Comparison of ENCODE assay signal across 8 mouse cellular contexts in genomic region chr8:94771941-94772670, GRCm38 (mm10). TPM values are rescaled to one million over a fixed set of nuclear protein-coding genes. Genes with fewer than 3 reads are reported as not detected.
DNase-seq lines count a peak whose midpoint lies in the region; ATAC-seq and TF ChIP-seq lines count a peak whose summit lies in the region.

Gene Cx3cl1, plus strand, starts transcription at chr8:94772009.

- no peaks in the 10 kb centered on the region for H3K36me3 ChIP-seq in hindbrain, embryonic 14.5 days (replicated peaks; ENCODE audit: control insufficient read depth, insufficient read depth)

- no peak for TF ChIP-seq CTCF in gastrocnemius, adult 2 months (IDR thresholded peaks at IDR 0.05)

- H3K4me2 ChIP-seq in hindbrain, embryonic 14.5 days (replicated peaks) = peak within 1 kb of the TSS; percentile 85

- peaks cover 29% of the 10 kb centered on the region for H3K4me1 ChIP-seq in hindbrain, embryonic 14.5 days (replicated peaks; ENCODE audit: control insufficient read depth, insufficient read depth, low read length)

- ATAC-seq in common myeloid progenitor, adult 5-6 weeks (replicated peaks; ENCODE audit: low read depth, poor library complexity, severe bottlenecking) = peak; percentile 85
- ATAC-seq in hindbrain, embryonic 14.5 days (ENCODE audit: low FRiP score) = peak; percentile 87
- no peak for ATAC-seq in inflammation-experienced regulatory T-cells, adult 6 months

- H3K9me3 ChIP-seq in hindbrain, embryonic 14.5 days (ENCODE audit: control insufficient read depth, low read length) = no peaks in the 10 kb centered on the region

- intact Hi-C loops in gastrocnemius, adult 2 months (cut with DNase I) = no loop called here

- H3K9ac ChIP-seq in hindbrain, embryonic 14.5 days = peak within 1 kb of the TSS; percentile 69

- H3K4me3 ChIP-seq in gastrocnemius, adult 2 months = peak within 1 kb of the TSS; percentile 81
- H3K4me3 ChIP-seq in hindbrain, embryonic 14.5 days (replicated peaks; ENCODE audit: low read length) = peak within 1 kb of the TSS; percentile 45

- WGBS in hindbrain, embryonic 14.5 days = under 1% methylated on average over 38 of the region's 38 CpGs

- DNase-seq in ZHBTc4 (ENCODE audit: low read depth, low spot score) = peak; percentile 95
- peak; percentile 79 for DNase-seq in gastrocnemius, adult 2 months
- peak; percentile 76 for DNase-seq in hindbrain, embryonic 14.5 days (ENCODE audit: low spot score)
- peak; percentile 86 to 88 for DNase-seq in layer of hippocampus, postnatal 36 days
- DNase-seq in lung, postnatal 10 days = peak; percentile 88
- DNase-seq in right cerebral cortex, adult 2 months (ENCODE audit: low spot score in 2 of 2) = peak; percentile 92 to 93

- no peaks in the 10 kb centered on the region for H3K27me3 ChIP-seq in hindbrain, embryonic 14.5 days (ENCODE audit: control insufficient read depth, insufficient read depth, low read length)

- H3K27ac ChIP-seq in gastrocnemius, adult 2 months = peak within 1 kb of the TSS; percentile 76
- peak within 1 kb of the TSS; percentile 29; the same call in 1 of the 2 replicates for H3K27ac ChIP-seq in hindbrain, embryonic 14.5 days

RNA-seq across cellular contexts. Expression of gene Cx3cl1, which starts in this region (rescaled TPM):
- total RNA-seq in common myeloid progenitor, adult 5-6 weeks (2017) = not detected in 2 replicates
- total RNA-seq in gastrocnemius, adult 2 months (2021) = 1 to 10 TPM in 1 of 2 experiments, under 1 TPM in 1; 0.36 to 1.0 TPM
- polyA plus RNA-seq in hindbrain, embryonic 14.5 days (2014; fragmentation: Nextera tagmentation; extraction: Ambion mirVana) = 32.6 and 42.0 TPM in 2 replicates
- 100 to 1,000 TPM; 425 TPM for total RNA-seq in layer of hippocampus, postnatal 36 days (2021)
- under 1 TPM in 1 of 3 experiments, not detected in 2; 0.38 TPM for polyA plus RNA-seq in inflammation-experienced regulatory T-cells, adult 6 months (2017; shearing (Covaris generic))

Comparison
In these comparisons a context has a peak if more than half of its experiments do, and no peak if none do; other contexts are left out.
1. RNA of gene Cx3cl1 (total RNA-seq): 425 TPM in layer of hippocampus, postnatal 36 days; 0.36 to 1.0 TPM in gastrocnemius, adult 2 months and not detected in common myeloid progenitor, adult 5-6 weeks; every median in the first group is over 100 times any median in the second.
2. RNA of gene Cx3cl1 (polyA plus RNA-seq): 32.6 to 42.0 TPM in hindbrain, embryonic 14.5 days; 0.38 TPM in inflammation-experienced regulatory T-cells, adult 6 months; every median in the first group is over 10 times any median in the second.
3. Peak in ATAC-seq in common myeloid progenitor, adult 5-6 weeks; RNA of the gene not detected or under 1 TPM.
4. Peak in every context shown above with its lines, with median percentiles within 50 percentile points of each other: DNase-seq.